Mouse (Mus musculus) MEL (cell line): ENCODE data around the gene Kncn.

Source experiments
- CTCF ChIP-seq, 3 experiments: IDR thresholded peaks in 2 of 3; conservative IDR thresholded peaks in 1 of 3; 2 replicates each; pipeline ENCODE4 v1.5.1; 2011 to 2012; ENCODE audit warnings: low read length in 3 of 3, low read depth in 2 of 3, mild to moderate bottlenecking in 2 of 3, improper control_type of control experiment in 1 of 3, inconsistent platforms in 1 of 3, mixed read lengths in 1 of 3, moderate library complexity in 1 of 3; ENCODE audit not compliant: control insufficient read depth in 1 of 3, insufficient read depth in 1 of 3, poor library complexity in 1 of 3, severe bottlenecking in 1 of 3
- E2F4 ChIP-seq: IDR thresholded peaks from 2 replicates; pipeline ENCODE4 v1.6.1; 2011; ENCODE audit warnings: low read depth, low read length, improper control_type of control experiment, borderline replicate concordance
- EP300 ChIP-seq, 2 experiments: IDR thresholded peaks; 2 replicates each; pipeline ENCODE4 v1.6.1; 2011; ENCODE audit warnings: improper control_type of control experiment in 2 of 2, low read length in 2 of 2, low read depth in 1 of 2, mild to moderate bottlenecking in 1 of 2
- ETS1 ChIP-seq: IDR thresholded peaks from 2 replicates; pipeline ENCODE4 v1.6.1; 2012; ENCODE audit warnings: low read depth, mild to moderate bottlenecking, inconsistent platforms, low read length, improper control_type of control experiment, moderate library complexity
- GABPA ChIP-seq: IDR thresholded peaks from 2 replicates; pipeline ENCODE4 v1.6.1; 2012; ENCODE audit warnings: low read depth, mild to moderate bottlenecking, inconsistent platforms, low read length, improper control_type of control experiment, moderate library complexity
- GATA1 ChIP-seq: IDR thresholded peaks from 2 replicates; pipeline ENCODE4 v1.6.1; 2011; ENCODE audit warnings: low read depth, low read length, improper control_type of control experiment
- JUND ChIP-seq: IDR thresholded peaks from 2 replicates; pipeline ENCODE4 v1.6.1; 2011; ENCODE audit warnings: low read depth, mild to moderate bottlenecking, improper control_type of control experiment, low read length
- MAX ChIP-seq: IDR thresholded peaks from 2 replicates; pipeline ENCODE4 v1.6.1; 2011; ENCODE audit warnings: low read length, improper control_type of control experiment
- NRF1 ChIP-seq: IDR thresholded peaks from 2 replicates; pipeline ENCODE4 v1.6.1; 2014; ENCODE audit warnings: low read depth, mild to moderate bottlenecking, inconsistent platforms, low read length, improper control_type of control experiment, moderate library complexity; ENCODE audit not compliant: poor library complexity, insufficient read depth, severe bottlenecking
- POLR2A ChIP-seq, 2 experiments: IDR thresholded peaks; 2 replicates each; pipeline ENCODE4 v1.6.1; 2011 to 2012; ENCODE audit warnings: low read length in 2 of 2, mild to moderate bottlenecking in 2 of 2, control low read depth in 1 of 2, improper control_type of control experiment in 1 of 2, low read depth in 1 of 2, moderate library complexity in 1 of 2; ENCODE audit not compliant: control insufficient read depth in 1 of 2, insufficient read depth in 1 of 2, poor library complexity in 1 of 2
- POLR2AphosphoS2 ChIP-seq: IDR thresholded peaks from 2 replicates; pipeline ENCODE4 v1.6.1; 2011; ENCODE audit warnings: low read length, improper control_type of control experiment
- SIN3A ChIP-seq: IDR thresholded peaks from 2 replicates; pipeline ENCODE4 v1.6.1; 2012; ENCODE audit warnings: low read length, improper control_type of control experiment, inconsistent platforms
- TAL1 ChIP-seq: IDR thresholded peaks from 2 replicates; pipeline ENCODE4 v1.6.1; 2012; ENCODE audit warnings: mild to moderate bottlenecking, inconsistent platforms, low read length, moderate library complexity, mixed read lengths
- USF2 ChIP-seq, 2 experiments: IDR thresholded peaks; 2 replicates each; pipeline ENCODE4 v1.6.1; 2011 to 2012; ENCODE audit warnings: improper control_type of control experiment in 2 of 2, low read length in 2 of 2, borderline replicate concordance in 1 of 2, inconsistent platforms in 1 of 2, low read depth in 1 of 2, mild to moderate bottlenecking in 1 of 2; ENCODE audit not compliant: insufficient read depth in 1 of 2

- TF ChIP-seq E2F4 = no peak
- TF ChIP-seq CTCF (IDR thresholded peaks at IDR 0.05 in 2 of 3, conservative IDR thresholded peaks at IDR 0.05 in 1 of 3; ENCODE audit: control insufficient read depth in 1 of 3, insufficient read depth in 1 of 3, low read depth in 2 of 3, low read length in 3 of 3, poor library complexity in 1 of 3, severe bottlenecking in 1 of 3) = no peak
- no peak for TF ChIP-seq EP300 (IDR thresholded peaks at IDR 0.05; ENCODE audit: low read depth in 1 of 2, low read length in 2 of 2)
- TF ChIP-seq POLR2AphosphoS2 = no peak
- no peak for TF ChIP-seq TAL1
- no peak for TF ChIP-seq POLR2A (IDR thresholded peaks at IDR 0.05; ENCODE audit: control insufficient read depth in 1 of 2, insufficient read depth in 1 of 2, low read depth in 1 of 2, low read length in 2 of 2, poor library complexity in 1 of 2)
- TF ChIP-seq ETS1 = no peak
- no peak for TF ChIP-seq MAX
- TF ChIP-seq GABPA = no peak
- TF ChIP-seq NRF1 = no peak
- TF ChIP-seq JUND = no peak
- TF ChIP-seq SIN3A = no peak
- TF ChIP-seq USF2 (IDR thresholded peaks at IDR 0.05; ENCODE audit: borderline replicate concordance in 1 of 2, insufficient read depth in 1 of 2, low read depth in 1 of 2, low read length in 2 of 2) = no peak
- no peak for TF ChIP-seq GATA1
Measured at GRCm38 (mm10) chr4:115906791-115907190, 22.6 kb downstream of the Kncn start.
